ENCODE assay signal across 8 mouse cellular contexts in genomic region chr1:66992764-66993163, GRCm38 (mm10). TPM values are rescaled to one million over a fixed set of nuclear protein-coding genes. Genes with fewer than 3 reads are reported as not detected.
DNase-seq lines count a peak whose midpoint lies in the region; ATAC-seq lines count a peak whose summit lies in the region.

No protein-coding gene starts in this region.

- ATAC-seq in kidney, embryonic 14.5 days (ENCODE audit: low FRiP score, low TSS enrichment): no peak

- H3K9ac ChIP-seq in kidney, embryonic 14.5 days (ENCODE audit: low read depth, low read length): no peak overlapping the region

- no peak overlapping the region for H3K27ac ChIP-seq in kidney, embryonic 14.5 days (ENCODE audit: low read depth, low read length)

- H3K4me2 ChIP-seq in kidney, embryonic 14.5 days (replicated peaks; ENCODE audit: low read depth, low read length): no peak overlapping the region

- no peaks in the 10 kb centered on the region for H3K4me1 ChIP-seq in kidney, embryonic 14.5 days (ENCODE audit: control insufficient read depth, insufficient read depth, low read length)

- DNase-seq in adrenal gland, adult 2 months: peak; percentile 13
- DNase-seq in adrenal gland, postnatal 4 days (ENCODE audit: low spot score in 2 of 2): no peak
- peak; percentile 31 for DNase-seq in kidney, postnatal 10 days
- peak; percentile 5 for DNase-seq in T-cell, adult 2 months (ENCODE audit: low spot score)
- peak; percentile 38 for DNase-seq in layer of hippocampus, adult 9-11 months
- no peak for DNase-seq in testis, postnatal 14 days (ENCODE audit: low spot score)
- no peak for DNase-seq in cerebellum, postnatal 4 days (ENCODE audit: low spot score in 2 of 2)

- H3K27me3 ChIP-seq in kidney, embryonic 14.5 days (ENCODE audit: control insufficient read depth, insufficient read depth, low read length): no peaks in the 10 kb centered on the region

- H3K9me3 ChIP-seq in kidney, embryonic 14.5 days (ENCODE audit: control insufficient read depth, low read length): no peaks in the 10 kb centered on the region

- H3K4me3 ChIP-seq in kidney, embryonic 14.5 days (ENCODE audit: low read length): no peak overlapping the region

- H3K36me3 ChIP-seq in kidney, embryonic 14.5 days (ENCODE audit: control insufficient read depth, insufficient read depth, low read length): no peaks in the 10 kb centered on the region

RNA-seq across cellular contexts. Expression of gene Lancl1, which starts 45.9 kb away (rescaled TPM):
- 10 to 100 TPM; 48.4 to 53.4 TPM for total RNA-seq in adrenal gland, adult 2 months (2021)
- 37.8 and 58.0 TPM in 2 replicates for polyA plus RNA-seq in adrenal gland, adult 2 months (2012; rRNA removed)
- total RNA-seq in adrenal gland, postnatal 4 days (2021): 10 to 100 TPM; 64.4 to 65.7 TPM
- 86.5 and 92.0 TPM in 2 replicates for polyA plus RNA-seq in kidney, embryonic 14.5 days (2014; fragmentation: Nextera tagmentation; extraction: Ambion mirVana)

RNA-seq across cellular contexts. Expression of gene Myl1, which starts 47.6 kb away (rescaled TPM):
- 10 to 100 TPM; 20.4 to 22.5 TPM for total RNA-seq in adrenal gland, adult 2 months (2021)
- polyA plus RNA-seq in adrenal gland, adult 2 months (2012; rRNA removed): 0.58 and 0.95 TPM in 2 replicates
- total RNA-seq in adrenal gland, postnatal 4 days (2021): 100 to 1,000 TPM; 165 to 468 TPM
- 2.8 and 3.2 TPM in 2 replicates for polyA plus RNA-seq in kidney, embryonic 14.5 days (2014; fragmentation: Nextera tagmentation; extraction: Ambion mirVana)

Comparison
In these comparisons a context has a peak if more than half of its experiments do, and no peak if none do; other contexts are left out.
1. DNase-seq: peak in adrenal gland, adult 2 months (single experiment), kidney, postnatal 10 days (single experiment), T-cell, adult 2 months (single experiment) and layer of hippocampus, adult 9-11 months (single experiment); none in adrenal gland, postnatal 4 days (0 of 2), testis, postnatal 14 days (single experiment) and cerebellum, postnatal 4 days (0 of 2).
2. RNA of gene Myl1, which starts 47.6 kb away (total RNA-seq): 165 to 468 TPM in adrenal gland, postnatal 4 days; 20.4 to 22.5 TPM in adrenal gland, adult 2 months; every median in the first group is over 4 times any median in the second.